Mouse (Mus musculus): ENCODE results near the gene Fgr. TPM values are rescaled to one million over a fixed set of nuclear protein-coding genes. Genes with fewer than 3 reads are reported as not detected.

Gene Fgr
- 0.36 TPM for polyA plus RNA-seq (2014; fragmentation: Illumina TruSeq; extraction: RNeasy Lipid Tissue Mini Kit (QIAGEN cat#74804); ENCODE audit: low read depth, low replicate concordance)

GRCm38 (mm10) chr4:132973814-132974398, at the start of gene Fgr:
Gene Fgr, plus strand, starts transcription at chr4:132974095.

GRCm38 (mm10) chr4:133011028-133011820, 37.3 kb downstream of the Fgr start, which contains the start of gene Ahdc1:
Gene Ahdc1, plus strand, starts transcription at chr4:133011260.

Other genes with a start within 250 kb of the Fgr start
- gene Xkr8, start 241.5 kb upstream of the Fgr start, polyA plus RNA-seq (2014; fragmentation: Illumina TruSeq; extraction: RNeasy Lipid Tissue Mini Kit (QIAGEN cat#74804); ENCODE audit: low read depth, low replicate concordance) = 1.4 TPM
- gene Smpdl3b, start 216.8 kb upstream of the Fgr start, polyA plus RNA-seq (2014; fragmentation: Illumina TruSeq; extraction: RNeasy Lipid Tissue Mini Kit (QIAGEN cat#74804); ENCODE audit: low read depth, low replicate concordance) = 0.57 TPM
- gene Rpa2, start 205.8 kb upstream of the Fgr start, polyA plus RNA-seq (2014; fragmentation: Illumina TruSeq; extraction: RNeasy Lipid Tissue Mini Kit (QIAGEN cat#74804); ENCODE audit: low read depth, low replicate concordance) = 2.2 TPM
- 0.53 TPM for gene Themis2, start 177.7 kb upstream of the Fgr start, polyA plus RNA-seq (2014; fragmentation: Illumina TruSeq; extraction: RNeasy Lipid Tissue Mini Kit (QIAGEN cat#74804); ENCODE audit: low read depth, low replicate concordance)
- 7.3 TPM for gene Ppp1r8, start 130.9 kb upstream of the Fgr start, polyA plus RNA-seq (2014; fragmentation: Illumina TruSeq; extraction: RNeasy Lipid Tissue Mini Kit (QIAGEN cat#74804); ENCODE audit: low read depth, low replicate concordance)
- gene Stx12, start 89.6 kb upstream of the Fgr start, polyA plus RNA-seq (2014; fragmentation: Illumina TruSeq; extraction: RNeasy Lipid Tissue Mini Kit (QIAGEN cat#74804); ENCODE audit: low read depth, low replicate concordance) = 99.2 TPM
- 32.3 TPM for gene Fam76a, start 51.5 kb upstream of the Fgr start, polyA plus RNA-seq (2014; fragmentation: Illumina TruSeq; extraction: RNeasy Lipid Tissue Mini Kit (QIAGEN cat#74804); ENCODE audit: low read depth, low replicate concordance)
- 1.5 TPM for gene Ahdc1, start 37.2 kb downstream of the Fgr start, polyA plus RNA-seq (2014; fragmentation: Illumina TruSeq; extraction: RNeasy Lipid Tissue Mini Kit (QIAGEN cat#74804); ENCODE audit: low read depth, low replicate concordance)
- gene Wasf2, start 156.4 kb downstream of the Fgr start, polyA plus RNA-seq (2014; fragmentation: Illumina TruSeq; extraction: RNeasy Lipid Tissue Mini Kit (QIAGEN cat#74804); ENCODE audit: low read depth, low replicate concordance) = 43.9 TPM
- not detected for gene Cd164l2, start 238.0 kb downstream of the Fgr start, polyA plus RNA-seq (2014; fragmentation: Illumina TruSeq; extraction: RNeasy Lipid Tissue Mini Kit (QIAGEN cat#74804); ENCODE audit: low read depth, low replicate concordance)
- gene Gpr3, start 238.4 kb downstream of the Fgr start, polyA plus RNA-seq (2014; fragmentation: Illumina TruSeq; extraction: RNeasy Lipid Tissue Mini Kit (QIAGEN cat#74804); ENCODE audit: low read depth, low replicate concordance) = not detected